Mouse (Mus musculus) midbrain, embryonic 16.5 days (tissue): ENCODE results near the gene Mgrn1. TPM values are rescaled to one million over a fixed set of nuclear protein-coding genes. Genes with fewer than 3 reads are reported as not detected.

Experiments used
- ATAC-seq: fragments of 200-750 bp; cut with Nextera tagmentation; 2 replicates; pipeline ENCODE4 v1.8.0; 2017; ENCODE audit warnings: moderate TSS enrichment
- H3K27ac ChIP-seq: fragments of 300-500 bp; sonication (generic); 2 replicates; pipeline ENCODE4 v1.5.1; 2014; ENCODE audit warnings: mild to moderate bottlenecking, low read length, mixed read lengths
- H3K27me3 ChIP-seq: fragments of 300-500 bp; sonication (generic); 2 replicates; pipeline ENCODE4 v1.6.1; 2014; ENCODE audit warnings: low read depth, low read length, mixed read lengths; ENCODE audit not compliant: control insufficient read depth, insufficient read depth
- H3K36me3 ChIP-seq: fragments of 300-500 bp; sonication (generic); 2 replicates; pipeline ENCODE4 v1.6.1; 2014; ENCODE audit warnings: mild to moderate bottlenecking, low read length, moderate library complexity, mixed read lengths; ENCODE audit not compliant: control insufficient read depth, insufficient read depth
- H3K4me1 ChIP-seq: fragments of 300-500 bp; sonication (generic); 2 replicates; pipeline ENCODE4 v1.6.1; 2014; ENCODE audit warnings: mild to moderate bottlenecking, low read length, mixed read lengths; ENCODE audit not compliant: control insufficient read depth, insufficient read depth
- H3K4me2 ChIP-seq: fragments of 300-500 bp; sonication (generic); 2 replicates; pipeline ENCODE4 v1.6.1; 2014; ENCODE audit warnings: mild to moderate bottlenecking, low read length, mixed read lengths
- H3K4me3 ChIP-seq: fragments of 300-500 bp; sonication (generic); 2 replicates; pipeline ENCODE4 v1.5.1; 2014; ENCODE audit warnings: low read depth, mild to moderate bottlenecking, low read length, moderate library complexity, mixed read lengths
- H3K9ac ChIP-seq: fragments of 300-500 bp; sonication (generic); 2 replicates; pipeline ENCODE4 v1.6.1; 2014; ENCODE audit warnings: low read depth, low read length, mixed read lengths
- H3K9me3 ChIP-seq: fragments of 300-500 bp; sonication (generic); replicated peaks from 2 replicates; pipeline ENCODE4 v1.6.1; 2014; ENCODE audit warnings: mild to moderate bottlenecking, low read length, mixed read lengths; ENCODE audit not compliant: control insufficient read depth, poor library complexity, severe bottlenecking
- WGBS: fragments of 180-500 bp; shearing (Covaris S2); extraction: QIAGEN DNeasy Blood & Tissue Kit; methylation state at CpG from one replicate; pipeline ENCODE4 v1.1.7; 2014; 5-methylcytosine and 5-hydroxymethylcytosine counted together
- polyA plus RNA-seq: library from polyadenylated mRNA; unstranded; fragments of >200 nt; fragmentation: Nextera tagmentation; extraction: Ambion mirVana; gene quantifications from 2 replicates; pipeline ENCODE4 v1.2.1, GENCODE M21; 2015

Mgrn1 gene
- polyA plus RNA-seq, 1 experiment from 2014 or later, result 126 TPM

DNA sequence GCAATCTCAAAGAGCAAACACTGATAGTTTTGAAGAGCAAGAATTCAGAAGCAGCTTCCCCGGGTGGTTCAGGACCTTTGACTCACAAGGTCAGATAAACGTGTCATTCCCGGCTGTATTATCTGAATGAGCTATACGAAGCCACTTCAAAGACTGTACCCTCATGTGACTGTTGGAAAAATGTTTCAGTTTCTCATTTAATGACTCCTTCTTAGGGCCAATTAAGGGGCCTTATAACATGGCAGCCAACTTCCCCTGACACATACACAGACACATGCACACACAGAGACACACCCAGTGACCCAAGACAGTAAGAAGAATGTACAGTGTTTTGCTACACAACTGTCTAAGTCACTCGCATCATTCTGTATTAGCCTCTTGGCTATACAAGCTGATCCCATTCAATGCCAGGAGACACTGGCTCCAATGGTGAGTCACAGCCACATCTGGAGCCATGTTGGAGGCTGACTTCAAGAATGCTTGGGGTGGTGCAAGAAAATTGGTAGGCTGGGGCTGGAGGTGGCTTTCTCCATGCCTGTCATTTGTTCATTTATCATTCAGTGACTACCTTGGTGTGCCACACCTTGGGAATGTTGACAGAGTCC lies 30.9 kb upstream of the Mgrn1 start:
- Histone ChIP-seq H3K4me3 (no peak overlapping the region), H3K27me3 (no peaks in the 10 kb centered on the region), H3K36me3 (no peaks in the 10 kb centered on the region), H3K9ac (no peak overlapping the region), H3K9me3 (no peaks in the 10 kb centered on the region), H3K4me1 (no peaks in the 10 kb centered on the region), H3K4me2 (no peak overlapping the region), H3K27ac (no peak overlapping the region)
- ATAC-seq, result no peak
- WGBS, result 77% methylated on average over 5 of the region's 5 CpGs

GRCm38 (mm10) chr16:4861392-4861791 lies 24.7 kb upstream of the Mgrn1 start:
- Histone ChIP-seq H3K4me3 (no peak overlapping the region), H3K4me2 (no peak overlapping the region), H3K27ac (no peak overlapping the region), H3K36me3 (no peaks in the 10 kb centered on the region), H3K27me3 (no peaks in the 10 kb centered on the region), H3K9me3 (no peaks in the 10 kb centered on the region), H3K9ac (no peak overlapping the region), H3K4me1 (no peaks in the 10 kb centered on the region)
- WGBS, result 42% methylated on average over 10 of the region's 10 CpGs
- ATAC-seq, result no peak

GRCm38 (mm10) chr16:4862863-4863483 lies 23.1 kb upstream of the Mgrn1 start:
- H3K27ac ChIP-seq, result no peak overlapping the region
- H3K27me3 ChIP-seq, result no peaks in the 10 kb centered on the region
- H3K4me1 ChIP-seq, result no peaks in the 10 kb centered on the region
- H3K4me2 ChIP-seq, result no peak overlapping the region
- 56% methylated on average over 9 of the region's 9 CpGs for WGBS
- peak; percentile 73; the same call in 1 of the 2 replicates for ATAC-seq
- no peaks in the 10 kb centered on the region for H3K36me3 ChIP-seq
- H3K9ac ChIP-seq, result no peak overlapping the region
- H3K4me3 ChIP-seq, result no peak overlapping the region
- no peaks in the 10 kb centered on the region for H3K9me3 ChIP-seq

GRCm38 (mm10) chr16:4863742-4864141 lies 22.3 kb upstream of the Mgrn1 start:
- H3K27me3 ChIP-seq, result no peaks in the 10 kb centered on the region
- H3K9me3 ChIP-seq, result no peaks in the 10 kb centered on the region
- H3K4me1 ChIP-seq, result no peaks in the 10 kb centered on the region
- no peak overlapping the region for H3K4me2 ChIP-seq
- 81% methylated on average over 8 of the region's 8 CpGs for WGBS
- H3K36me3 ChIP-seq, result no peaks in the 10 kb centered on the region
- no peak overlapping the region for H3K4me3 ChIP-seq
- no peak overlapping the region for H3K27ac ChIP-seq
- no peak overlapping the region for H3K9ac ChIP-seq
- no peak for ATAC-seq

GRCm38 (mm10) chr16:4866101-4866695 lies 19.9 kb upstream of the Mgrn1 start:
- H3K4me1 ChIP-seq, result no peaks in the 10 kb centered on the region
- no peak overlapping the region for H3K4me2 ChIP-seq
- ATAC-seq, result no peak
- H3K9me3 ChIP-seq, result no peaks in the 10 kb centered on the region
- H3K27me3 ChIP-seq, result no peaks in the 10 kb centered on the region
- no peak overlapping the region for H3K9ac ChIP-seq
- peaks cover 6% of the 10 kb centered on the region; the same call in 1 of the 2 replicates for H3K36me3 ChIP-seq
- no peak overlapping the region for H3K27ac ChIP-seq
- no peak overlapping the region for H3K4me3 ChIP-seq
- WGBS, result 77% methylated on average over 7 of the region's 7 CpGs

GRCm38 (mm10) chr16:4870490-4870889 lies 15.6 kb upstream of the Mgrn1 start:
- no peak overlapping the region for H3K9ac ChIP-seq
- H3K27ac ChIP-seq, result no peak overlapping the region
- no peak overlapping the region for H3K4me3 ChIP-seq
- no peaks in the 10 kb centered on the region for H3K9me3 ChIP-seq
- ATAC-seq, result no peak
- H3K4me2 ChIP-seq, result no peak overlapping the region
- WGBS, result 94% methylated on average over 5 of the region's 5 CpGs
- no peaks in the 10 kb centered on the region for H3K4me1 ChIP-seq
- no peaks in the 10 kb centered on the region for H3K27me3 ChIP-seq
- peaks cover 10% of the 10 kb centered on the region for H3K36me3 ChIP-seq

- ATAC-seq, result no peak
- Histone ChIP-seq H3K4me1 (no peaks in the 10 kb centered on the region), H3K9me3 (no peaks in the 10 kb centered on the region), H3K4me3 (no peak overlapping the region), H3K27ac (no peak overlapping the region), H3K36me3 (peaks cover 10% of the 10 kb centered on the region), H3K27me3 (no peaks in the 10 kb centered on the region), H3K4me2 (no peak overlapping the region), H3K9ac (no peak overlapping the region)
- WGBS, result 96% methylated on average over 2 of the region's 2 CpGs
Measured at GRCm38 (mm10) chr16:4871926-4872325, 14.1 kb upstream of the Mgrn1 start.

GRCm38 (mm10) chr16:4875198-4876032 lies 10.6 kb upstream of the Mgrn1 start:
- Histone ChIP-seq H3K4me2 (no peak overlapping the region), H3K27me3 (no peaks in the 10 kb centered on the region), H3K4me3 (no peak overlapping the region), H3K9me3 (no peaks in the 10 kb centered on the region), H3K36me3 (peaks cover 4% of the 10 kb centered on the region), H3K9ac (no peak overlapping the region), H3K4me1 (peaks cover 15% of the 10 kb centered on the region), H3K27ac (no peak overlapping the region)
- ATAC-seq, result no peak
- 83% methylated on average over 21 of the region's 23 CpGs for WGBS
